Mouse (Mus musculus): ENCODE data around the gene Klf7.

DNA sequence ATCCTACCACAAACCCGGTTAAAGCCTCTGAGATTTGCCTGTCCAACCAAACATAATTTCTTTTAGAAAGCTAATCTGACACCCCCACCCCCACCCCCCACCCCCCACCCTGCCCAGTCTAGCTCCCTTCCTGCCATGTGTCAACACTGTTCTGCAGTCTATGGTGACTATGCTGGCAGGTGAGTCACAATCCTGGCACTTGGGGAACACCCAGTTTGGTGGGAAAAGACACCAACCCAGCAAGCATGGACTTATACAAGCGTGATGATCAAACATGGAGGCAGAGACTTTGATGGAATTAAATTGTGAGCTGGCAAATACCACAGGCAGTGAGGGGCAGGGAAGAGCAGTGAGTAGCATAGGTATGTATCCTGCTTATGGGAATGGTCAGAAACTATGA, 116.9 kb downstream of the Klf7 start:
- TF ChIP-seq CTCF (IDR thresholded peaks at IDR 0.05; ENCODE audit: borderline replicate concordance, control insufficient read depth, extremely low read depth, insufficient read depth, low read length, poor library complexity) = no peak
- TF ChIP-seq POLR2A (IDR thresholded peaks at IDR 0.05; ENCODE audit: control insufficient read depth, extremely low read depth, insufficient read depth, low read length, poor library complexity) = no peak

Measured in thymus, adult 2 months (tissue).